In genomic region chr11:63412364-63412991, GRCm38 (mm10) we compare ENCODE assay signal across 8 mouse cellular contexts.
DNase-seq lines count a peak whose midpoint lies in the region; ATAC-seq and TF ChIP-seq lines count a peak whose summit lies in the region.
"Had no signal": no experiment of that assay in that cellular context is flagged by ENCODE, and none has a peak within 500 bp of the region (broad histone marks: within the 10 kb centered on the region; RNA-seq: fewer than 3 reads in every experiment).

No protein-coding gene starts in this region.

- TF ChIP-seq POLR2A in testis, adult 2 months (IDR thresholded peaks at IDR 0.05; ENCODE audit: control insufficient read depth, low read depth, low read length): no peak

- H3K4me1 ChIP-seq in testis, adult 2 months (ENCODE audit: control insufficient read depth, insufficient read depth, low read length): peaks cover 7% of the 10 kb centered on the region
- H3K4me1 ChIP-seq in forebrain, postnatal 0 days (ENCODE audit: insufficient read depth): peaks cover 7% of the 10 kb centered on the region; the same call in 1 of the 2 replicates
- no peaks in the 10 kb centered on the region for H3K4me1 ChIP-seq in liver, embryonic 16.5 days (ENCODE audit: control insufficient read depth, low read depth, low read length)
- H3K4me1 ChIP-seq: megakaryocyte, embryonic 14.5 days had no signal

- no peaks in the 10 kb centered on the region for H3K9me3 ChIP-seq in forebrain, postnatal 0 days (ENCODE audit: low read length)
- no peaks in the 10 kb centered on the region for H3K9me3 ChIP-seq in liver, embryonic 16.5 days (replicated peaks; ENCODE audit: control insufficient read depth, low read length)

- H3K4me2 ChIP-seq in forebrain, postnatal 0 days (ENCODE audit: low read depth): peak overlapping the region; percentile 46
- H3K4me2 ChIP-seq in liver, embryonic 16.5 days (ENCODE audit: low read depth, low read length): peak overlapping the region; percentile 22; the same call in 1 of the 2 replicates

- H3K27ac ChIP-seq in testis, adult 2 months (ENCODE audit: control insufficient read depth, insufficient read depth, low read depth, low read length): no peak overlapping the region
- no peak overlapping the region for H3K27ac ChIP-seq in forebrain, postnatal 0 days (ENCODE audit: low read depth, low read length)
- H3K27ac ChIP-seq in liver, embryonic 16.5 days (ENCODE audit: low read length): no peak overlapping the region

- no peak for ATAC-seq in forebrain, postnatal 0 days
- no peak for ATAC-seq in liver, embryonic 16.5 days (ENCODE audit: low read depth)

- no peaks in the 10 kb centered on the region for H3K27me3 ChIP-seq in testis, adult 2 months (ENCODE audit: control insufficient read depth, insufficient read depth, low read length)
- no peaks in the 10 kb centered on the region; the same call in 1 of the 2 replicates for H3K27me3 ChIP-seq in forebrain, postnatal 0 days (ENCODE audit: insufficient read depth, low read length)
- H3K27me3 ChIP-seq in liver, embryonic 16.5 days (ENCODE audit: control insufficient read depth, insufficient read depth, low read depth, low read length): no peaks in the 10 kb centered on the region

- TF ChIP-seq CTCF in testis, adult 2 months (IDR thresholded peaks at IDR 0.05; ENCODE audit: control insufficient read depth, insufficient read depth, insufficient replicate concordance, low read depth, low read length): no peak
- TF ChIP-seq CTCF in forebrain, postnatal 0 days (IDR thresholded peaks at IDR 0.05; ENCODE audit: low read depth): no peak

- no peak for DNase-seq in testis, postnatal 10 days (ENCODE audit: low spot score)
- DNase-seq in forebrain, postnatal 0 days: no peak
- no peak for DNase-seq in c-Kit-positive CD71-positive TER-119-positive erythroid progenitor cells, embryonic 14.5 days (ENCODE audit: low spot score)
- no peak for DNase-seq in cerebellum, adult 8-10 months
- no peak for DNase-seq in adrenal gland, adult 8-10 months

- 6% methylated on average over 18 of the region's 18 CpGs for WGBS in forebrain, postnatal 0 days
- WGBS in liver, embryonic 16.5 days (ENCODE audit: insufficient replicate concordance): 6% methylated on average over 18 of the region's 18 CpGs

- peak overlapping the region; percentile 14; the same call in 1 of the 2 replicates for H3K9ac ChIP-seq in forebrain, postnatal 0 days
- no peak overlapping the region for H3K9ac ChIP-seq in liver, embryonic 16.5 days (ENCODE audit: low read depth, low read length)

- H3K4me3 ChIP-seq in testis, adult 2 months (ENCODE audit: control insufficient read depth, low read depth, low read length): peak overlapping the region; percentile 45
- peak overlapping the region; percentile 24 for H3K4me3 ChIP-seq in forebrain, postnatal 0 days (ENCODE audit: low read depth, low read length)
- H3K4me3 ChIP-seq in liver, embryonic 16.5 days (ENCODE audit: low read depth, low read length): no peak overlapping the region
- H3K4me3 ChIP-seq: megakaryocyte, embryonic 14.5 days had no signal

- no peaks in the 10 kb centered on the region for H3K36me3 ChIP-seq in testis, adult 2 months (ENCODE audit: control insufficient read depth, insufficient read depth, low read length)
- H3K36me3 ChIP-seq in forebrain, postnatal 0 days (ENCODE audit: insufficient read depth): no peaks in the 10 kb centered on the region
- no peaks in the 10 kb centered on the region for H3K36me3 ChIP-seq in liver, embryonic 16.5 days (ENCODE audit: control insufficient read depth, insufficient read depth)
